Mouse (Mus musculus) fat pad, adult 2 months (tissue): Measurements from ENCODE around the gene Stra6.

Experiments
- DNase-seq: peaks from one replicate; pipeline ENCODE4 v3.0.0-alpha.2; 2011; ENCODE audit warnings: low read depth, low spot score; ENCODE audit errors: extremely low read depth

Gene Stra6

GRCm38 (mm10) chr9:58201091-58201842 lies 137.7 kb downstream of the Stra6 start:
- no peak for DNase-seq

- DNase-seq = no peak
These were observed 138.4 kb downstream of the Stra6 start for GRCm38 (mm10) chr9:58201861-58202549.

DNA sequence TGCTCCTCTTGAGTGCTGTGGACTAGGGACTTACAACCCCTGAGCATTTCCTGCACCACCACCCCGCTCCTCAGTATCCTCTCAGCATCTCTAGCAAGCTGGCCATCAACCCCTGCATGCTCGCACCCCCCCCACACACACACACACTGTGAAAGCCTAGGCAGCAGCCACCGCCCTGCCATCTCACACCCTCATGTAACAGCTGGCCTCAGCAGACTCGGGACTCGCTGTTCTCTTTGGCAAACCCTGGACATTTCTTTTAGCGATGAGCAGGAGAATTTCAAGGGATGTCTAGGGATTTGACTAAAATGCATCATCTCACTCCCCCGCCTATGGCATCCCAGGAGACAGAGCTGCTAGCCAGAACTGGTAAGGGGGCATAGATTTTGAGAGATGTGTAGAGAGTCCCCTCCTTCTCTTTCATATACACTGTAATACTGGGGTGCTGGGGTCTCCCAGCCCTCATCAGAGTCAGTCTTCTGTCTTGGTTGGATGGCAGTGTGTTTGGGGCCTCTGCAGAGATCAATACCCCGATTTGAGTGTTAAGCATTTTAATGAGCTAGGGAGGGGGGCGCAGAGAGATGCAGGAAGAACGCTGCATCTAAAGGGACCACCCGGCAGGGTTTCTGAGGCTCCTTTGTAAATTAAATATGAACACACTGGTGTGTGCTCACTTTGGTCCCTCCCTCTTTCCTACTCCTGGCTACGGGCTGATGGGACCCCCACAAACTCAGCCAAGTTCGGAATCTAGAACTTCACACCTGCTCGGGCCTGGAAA lies 139.3 kb downstream of the Stra6 start:
- DNase-seq = no peak
